Mouse (Mus musculus) E14TG2a.4 (cell line): Measurements from ENCODE around the gene Thap3.

Source experiments
- H3K27me3 ChIP-seq: 2 replicates; pipeline ENCODE4 v1.6.1; 2014; ENCODE audit warnings: low read length, control low read depth; ENCODE audit not compliant: insufficient read depth
- H3K36me3 ChIP-seq: 2 replicates; pipeline ENCODE4 v1.6.1; 2014; ENCODE audit warnings: low read length, control low read depth; ENCODE audit not compliant: insufficient read depth
- H3K4me1 ChIP-seq: replicated peaks from 2 replicates; pipeline ENCODE4 v1.6.1; 2014; ENCODE audit warnings: low read depth, low read length, control low read depth
- H3K4me3 ChIP-seq: replicated peaks from 2 replicates; pipeline ENCODE4 v1.5.1; 2014; ENCODE audit warnings: mild to moderate bottlenecking, low read length
- H3K9me3 ChIP-seq: 2 replicates; pipeline ENCODE4 v1.6.1; 2014; ENCODE audit warnings: low read length, control low read depth
- CTCF ChIP-seq: conservative IDR thresholded peaks from 2 replicates; pipeline ENCODE4 v1.5.1; 2014; ENCODE audit warnings: low read length
- NANOG ChIP-seq: IDR thresholded peaks from 2 replicates; pipeline ENCODE4 v1.6.1; 2014; ENCODE audit warnings: borderline replicate concordance, low read length, mixed read lengths
- POU5F1 ChIP-seq: IDR thresholded peaks from 2 replicates; pipeline ENCODE4 v1.6.1; 2014; ENCODE audit warnings: low read length, borderline replicate concordance

Thap3 gene

GRCm38 (mm10) chr4:151995371-151996172, 6.8 kb upstream of the Thap3 start:
- Histone ChIP-seq H3K4me3 (peak overlapping the region; percentile 97), H3K36me3 (peaks cover 34% of the 10 kb centered on the region), H3K9me3 (no peaks in the 10 kb centered on the region), H3K4me1 (peaks cover 77% of the 10 kb centered on the region), H3K27me3 (peaks cover 38% of the 10 kb centered on the region)
- no peak for TF ChIP-seq CTCF
- TF ChIP-seq POU5F1 = no peak
- no peak for TF ChIP-seq NANOG

DNA sequence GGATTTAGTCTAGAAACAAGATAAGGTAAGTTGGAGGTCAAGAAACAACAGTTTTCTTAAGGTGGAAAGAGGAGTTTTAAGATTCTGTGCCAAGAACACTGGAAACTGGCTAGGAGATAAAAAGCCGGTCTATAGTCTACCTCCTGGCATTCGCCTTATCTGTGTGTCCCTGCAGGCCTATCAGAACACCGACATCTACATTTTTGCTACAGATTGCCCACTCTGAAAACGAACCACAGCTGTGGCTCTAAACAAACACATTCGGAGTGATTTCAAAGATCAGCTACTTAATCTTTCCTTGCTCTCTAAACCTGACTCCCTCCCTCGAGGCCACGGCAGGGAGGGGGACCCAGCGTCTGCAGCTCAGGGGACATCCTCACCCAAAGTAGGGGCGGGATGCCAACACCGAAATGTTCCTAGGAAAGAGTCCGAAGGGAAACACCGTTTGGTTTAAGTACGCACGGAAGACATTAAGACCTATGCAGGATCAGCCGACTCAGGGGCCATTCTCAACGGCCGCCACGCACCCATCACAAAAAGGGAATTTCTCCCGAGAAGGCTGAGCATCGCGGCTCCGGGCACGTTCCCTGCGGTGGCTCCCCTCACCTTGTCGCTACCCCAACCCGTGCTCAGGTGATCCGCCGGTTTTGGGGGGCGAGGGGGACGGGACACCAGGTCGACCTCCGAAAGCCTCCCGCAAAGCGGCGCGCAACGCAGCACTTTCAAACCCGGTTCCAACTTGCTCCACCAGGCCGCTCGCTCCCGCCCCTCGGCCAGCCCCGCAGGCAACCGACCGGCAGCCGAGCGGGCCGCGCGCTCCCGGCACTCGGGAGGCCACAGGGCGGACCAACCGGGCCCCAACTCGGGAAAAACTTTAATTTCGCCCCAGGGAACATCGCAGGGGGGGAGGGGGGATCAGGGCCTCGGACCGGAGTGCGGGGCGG, 5.7 kb upstream of the Thap3 start:
- no peak for TF ChIP-seq POU5F1
- no peak for TF ChIP-seq CTCF
- TF ChIP-seq NANOG = no peak
- H3K4me1 ChIP-seq = peaks cover 77% of the 10 kb centered on the region

DNA sequence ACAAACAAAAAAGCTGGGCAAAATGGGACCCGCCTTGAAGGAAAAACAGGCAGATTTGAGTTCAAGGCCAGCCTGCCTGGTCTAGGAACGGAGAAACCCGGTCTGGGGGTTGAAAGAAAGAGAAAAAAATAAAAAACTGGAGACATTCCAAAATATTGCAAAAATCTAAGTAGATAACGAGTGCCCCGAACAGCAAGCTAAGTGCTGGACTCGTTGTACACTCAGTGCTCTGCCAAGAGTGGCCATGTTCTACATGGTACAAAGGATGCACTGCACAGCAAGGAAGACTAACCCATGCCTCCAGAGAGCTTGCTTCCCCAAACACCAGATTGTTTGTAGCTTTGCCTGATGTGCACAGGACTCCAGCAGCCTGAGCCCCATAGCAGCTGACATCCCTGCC, 4.2 kb upstream of the Thap3 start:
- TF ChIP-seq CTCF (no peak), POU5F1 (no peak), NANOG (no peak)

More for the DNA sequence above, 5.7 kb upstream of the Thap3 start:
- H3K36me3 ChIP-seq = peaks cover 45% of the 10 kb centered on the region
- no peaks in the 10 kb centered on the region for H3K9me3 ChIP-seq
- peak overlapping the region; percentile 97 for H3K4me3 ChIP-seq
- peaks cover 38% of the 10 kb centered on the region for H3K27me3 ChIP-seq

GRCm38 (mm10) chr4:151992091-151992490, 3.3 kb upstream of the Thap3 start:
- H3K4me1 ChIP-seq = peaks cover 74% of the 10 kb centered on the region
- peaks cover 50% of the 10 kb centered on the region for H3K36me3 ChIP-seq
- TF ChIP-seq POU5F1 = no peak
- no peak for TF ChIP-seq NANOG
- no peak for TF ChIP-seq CTCF
- peaks cover 23% of the 10 kb centered on the region for H3K27me3 ChIP-seq
- no peaks in the 10 kb centered on the region for H3K9me3 ChIP-seq
- no peak overlapping the region for H3K4me3 ChIP-seq

More for the DNA sequence above, 4.2 kb upstream of the Thap3 start:
- Histone ChIP-seq H3K4me3 (no peak overlapping the region), H3K27me3 (peaks cover 33% of the 10 kb centered on the region), H3K36me3 (peaks cover 50% of the 10 kb centered on the region), H3K9me3 (no peaks in the 10 kb centered on the region), H3K4me1 (peaks cover 75% of the 10 kb centered on the region)

DNA sequence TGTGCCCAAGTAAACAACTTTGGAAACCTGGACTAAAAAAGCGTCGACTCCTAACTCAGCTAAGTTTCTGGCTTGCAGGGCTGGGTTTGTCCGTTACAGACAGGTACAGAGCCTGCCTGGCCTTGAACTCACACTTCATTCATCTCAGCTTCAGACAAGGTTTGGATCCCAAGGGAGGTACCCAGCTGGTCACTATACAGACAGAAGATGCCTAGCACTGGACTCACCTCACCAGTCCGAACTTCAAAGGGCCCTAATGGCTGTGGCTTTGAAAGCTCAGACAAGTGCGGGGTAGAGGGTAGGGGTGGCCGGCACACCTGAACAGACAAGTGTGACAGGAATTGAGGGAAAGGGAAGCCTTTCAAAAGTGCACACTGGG, 302 bp upstream of the Thap3 start:
- Histone ChIP-seq H3K9me3 (no peaks in the 10 kb centered on the region), H3K27me3 (peaks cover 10% of the 10 kb centered on the region), H3K4me3 (peak overlapping the region; percentile 91), H3K36me3 (peaks cover 59% of the 10 kb centered on the region), H3K4me1 (peaks cover 89% of the 10 kb centered on the region)
- no peak for TF ChIP-seq NANOG
- TF ChIP-seq CTCF = no peak
- TF ChIP-seq POU5F1 = no peak

GRCm38 (mm10) chr4:151988014-151988341, 819 bp downstream of the Thap3 start:
- TF ChIP-seq CTCF = no peak
- TF ChIP-seq POU5F1 = no peak
- no peak for TF ChIP-seq NANOG
- peaks cover 89% of the 10 kb centered on the region for H3K4me1 ChIP-seq
- H3K36me3 ChIP-seq = peaks cover 58% of the 10 kb centered on the region

DNA sequence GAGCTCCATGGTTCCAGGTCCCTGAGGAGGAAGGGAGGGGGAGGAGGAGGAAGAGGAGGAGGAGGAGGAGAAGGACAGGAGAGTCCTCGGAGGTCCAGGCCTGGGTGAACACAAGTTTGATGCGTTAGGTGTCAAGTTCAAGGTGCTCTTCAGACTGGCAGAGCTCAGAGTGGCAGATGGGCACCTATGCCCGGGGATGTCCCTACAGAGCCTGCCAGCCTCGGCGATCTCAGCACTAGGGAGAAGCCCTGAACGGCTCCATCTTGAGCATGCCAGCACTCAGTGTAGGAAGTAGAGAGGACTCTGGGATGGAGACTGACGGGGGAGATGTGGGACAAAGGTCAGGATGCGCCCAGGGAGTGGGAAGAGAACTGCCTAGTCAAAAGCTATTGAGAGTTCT, 2.1 kb downstream of the Thap3 start:
- Histone ChIP-seq H3K4me1 (peaks cover 89% of the 10 kb centered on the region), H3K36me3 (peaks cover 58% of the 10 kb centered on the region), H3K4me3 (peak overlapping the region; percentile 32; the same call in 1 of the 2 replicates), H3K9me3 (no peaks in the 10 kb centered on the region), H3K27me3 (no peaks in the 10 kb centered on the region)
- no peak for TF ChIP-seq POU5F1

More at GRCm38 (mm10) chr4:151988014-151988341, 819 bp downstream of the Thap3 start:
- H3K9me3 ChIP-seq = no peaks in the 10 kb centered on the region
- H3K27me3 ChIP-seq = no peaks in the 10 kb centered on the region
- H3K4me3 ChIP-seq = peak overlapping the region; percentile 91

DNA sequence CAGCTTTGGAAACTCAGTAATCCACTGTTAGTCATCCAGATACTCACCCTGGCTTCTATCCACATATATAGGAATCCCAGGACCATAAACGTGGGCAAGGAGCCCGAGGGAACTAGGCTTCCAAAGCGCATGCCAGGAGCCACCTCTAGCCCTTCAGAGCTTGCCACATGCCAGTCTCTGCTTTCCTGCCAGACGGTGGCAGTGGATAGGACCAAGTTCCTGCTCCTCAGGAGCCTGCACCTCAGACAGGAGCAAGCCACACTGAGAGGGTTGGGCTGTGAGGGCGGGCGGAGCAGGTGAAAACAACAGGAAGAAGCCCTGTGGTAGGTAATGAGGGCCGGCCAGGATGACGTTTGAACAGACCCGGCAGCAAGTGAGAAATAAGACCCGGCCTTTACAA, 2.9 kb downstream of the Thap3 start:
- H3K4me3 ChIP-seq = peak overlapping the region; percentile 26

DNA sequence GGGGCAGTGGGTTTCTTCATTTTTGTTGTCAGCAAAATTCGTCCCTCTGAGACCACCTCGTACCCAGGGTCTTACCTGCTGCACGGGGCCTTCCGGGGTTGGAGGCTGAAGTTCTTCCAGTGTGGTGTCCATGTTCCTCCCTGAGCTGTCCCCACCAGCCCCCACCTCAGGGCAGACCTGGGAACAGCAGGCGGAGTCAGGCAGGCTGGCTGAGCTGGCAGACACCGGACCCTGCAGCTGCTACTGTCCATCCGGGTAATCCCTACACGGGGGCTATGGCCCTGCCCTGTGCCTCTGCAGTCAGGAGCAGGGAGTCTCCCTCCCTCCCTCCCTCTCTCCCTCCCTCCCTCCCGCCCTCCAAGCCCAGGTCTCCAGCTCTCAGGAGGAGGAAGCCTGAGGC, 5.2 kb downstream of the Thap3 start:
- peaks cover 69% of the 10 kb centered on the region for H3K4me1 ChIP-seq
- no peaks in the 10 kb centered on the region for H3K9me3 ChIP-seq
- peak overlapping the region; percentile 66 for H3K4me3 ChIP-seq
- H3K27me3 ChIP-seq = no peaks in the 10 kb centered on the region
- no peak for TF ChIP-seq POU5F1
- no peak for TF ChIP-seq NANOG
- no peak for TF ChIP-seq CTCF
- peaks cover 61% of the 10 kb centered on the region for H3K36me3 ChIP-seq

More for the DNA sequence above, 2.9 kb downstream of the Thap3 start:
- TF ChIP-seq NANOG (no peak), POU5F1 (no peak), CTCF (no peak)
- peaks cover 88% of the 10 kb centered on the region for H3K4me1 ChIP-seq
- peaks cover 58% of the 10 kb centered on the region for H3K36me3 ChIP-seq
- no peaks in the 10 kb centered on the region for H3K27me3 ChIP-seq
- H3K9me3 ChIP-seq = no peaks in the 10 kb centered on the region
